Mouse (Mus musculus) lung, postnatal 14 days (tissue): ENCODE measurements around the gene Zfp652.

Source experiments
- DNase-seq: peaks from one replicate; pipeline ENCODE4 v3.0.0; 2021

The Zfp652 gene

DNA sequence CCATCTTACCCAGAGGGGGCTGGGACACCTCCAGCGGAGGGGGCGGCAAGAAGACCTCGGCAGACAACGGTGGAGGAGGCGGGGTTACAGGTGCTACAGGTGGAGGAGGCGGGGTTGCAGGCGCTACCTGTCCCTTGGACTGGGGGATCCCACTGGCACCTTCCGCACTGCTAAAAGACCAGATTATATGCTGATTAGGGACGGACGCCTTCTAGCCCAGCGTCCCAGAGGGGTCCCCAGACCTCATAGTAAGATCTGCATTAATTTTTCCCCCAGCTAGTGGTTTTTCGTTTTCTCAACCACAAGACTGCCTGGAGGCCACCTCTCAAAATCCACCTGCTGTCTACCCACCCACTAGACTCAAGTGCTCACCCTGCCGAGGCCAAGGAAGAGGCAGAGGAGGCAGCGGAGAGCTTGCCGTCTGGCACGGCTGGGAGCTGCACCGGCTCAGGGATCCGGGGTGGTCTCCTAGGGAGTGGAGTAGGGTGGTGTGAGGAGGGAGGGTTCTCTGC is 121.2 kb downstream of the Zfp652 start:
- DNase-seq, result no peak

DNA sequence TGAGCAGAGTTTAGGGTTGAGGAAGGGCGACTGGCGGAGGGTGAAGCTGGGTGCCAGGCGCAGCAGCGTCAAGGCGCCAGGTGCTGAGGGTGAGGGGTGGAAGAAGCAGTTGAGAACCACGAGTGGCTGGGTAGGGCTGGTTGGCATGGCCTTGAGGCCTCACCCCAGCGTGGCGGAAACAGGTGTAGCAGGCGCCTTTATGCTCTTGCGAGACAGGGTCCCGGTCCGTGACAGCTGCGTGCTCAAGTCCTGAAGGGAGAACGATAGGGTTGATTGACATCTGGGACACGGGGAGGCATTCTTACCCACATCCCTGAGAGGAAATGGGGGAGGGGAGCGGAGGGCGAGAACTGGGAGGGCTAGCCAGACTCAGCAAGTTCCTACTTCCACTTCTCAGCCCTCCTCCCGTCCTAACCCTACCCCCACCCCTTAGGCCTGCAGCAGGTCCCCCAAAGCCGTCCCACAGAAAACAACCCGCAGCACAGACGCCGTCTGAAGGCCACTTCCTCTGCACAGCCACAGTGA is 121.7 kb downstream of the Zfp652 start:
- peak; percentile 68 for DNase-seq

DNA sequence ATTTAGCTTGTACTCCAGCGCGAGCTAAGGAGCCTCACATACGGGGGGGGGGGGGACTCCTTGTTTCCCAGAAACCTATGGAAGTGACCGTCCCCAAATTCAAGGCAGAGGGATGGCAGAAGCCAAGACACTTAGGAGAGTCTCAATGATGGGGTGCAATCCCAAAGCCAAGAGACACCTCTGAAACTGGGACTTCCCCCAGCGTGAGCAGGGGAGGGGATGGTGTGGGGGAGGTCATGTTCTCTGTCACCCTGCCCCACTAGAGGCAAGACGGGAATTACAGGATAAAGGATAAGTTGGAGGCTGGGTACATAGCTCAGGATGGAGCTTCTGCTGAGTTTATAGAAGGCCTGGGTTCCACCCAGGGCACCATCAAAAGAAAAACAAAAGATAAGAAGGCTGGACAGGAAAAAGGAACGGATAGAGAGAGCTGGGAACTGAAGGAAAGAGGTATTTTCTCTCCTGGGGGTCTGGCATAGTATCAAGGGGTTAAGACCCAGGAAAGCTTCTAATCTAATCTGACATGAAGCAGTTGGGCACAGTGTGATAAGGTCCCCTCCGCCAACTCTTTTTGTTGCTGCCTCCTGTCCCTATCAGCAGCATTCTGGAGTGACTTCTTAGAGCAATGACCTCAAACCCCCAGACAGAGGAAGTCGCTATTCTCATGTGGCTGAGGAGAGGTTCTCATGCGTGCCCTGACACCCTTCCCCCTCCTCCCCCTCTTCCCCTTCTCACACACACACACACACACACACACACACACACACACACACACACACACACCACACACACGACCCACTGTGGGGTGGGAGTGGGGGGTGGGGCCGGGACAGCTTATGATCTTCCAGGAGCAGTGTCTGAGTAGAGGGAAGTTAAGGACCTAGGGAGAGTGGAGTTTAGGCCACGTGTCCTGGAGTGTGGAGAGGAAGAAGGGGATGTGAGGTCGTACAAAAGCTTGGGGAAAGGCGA is 122.6 kb downstream of the Zfp652 start:
- DNase-seq, result no peak

DNA sequence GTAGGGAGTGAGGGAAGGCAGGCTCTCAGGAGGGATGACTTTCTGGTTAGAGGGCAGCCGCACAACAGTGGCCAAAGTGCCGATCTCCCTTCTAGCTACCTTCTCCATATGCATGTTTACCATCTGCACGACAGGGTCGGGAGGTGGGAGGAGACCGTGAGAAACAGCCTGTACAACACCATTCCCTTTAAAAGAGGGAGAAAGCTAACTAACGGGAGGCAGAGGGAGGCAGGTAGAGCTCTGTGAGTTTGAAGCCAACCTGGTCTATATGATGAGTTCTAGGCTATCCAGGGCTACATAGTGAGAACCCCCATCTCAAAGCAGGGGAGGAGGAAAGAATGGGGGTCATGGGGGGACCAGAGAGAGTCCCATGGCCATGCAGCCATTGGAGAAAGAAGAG is 123.4 kb downstream of the Zfp652 start:
- DNase-seq, result no peak

DNA sequence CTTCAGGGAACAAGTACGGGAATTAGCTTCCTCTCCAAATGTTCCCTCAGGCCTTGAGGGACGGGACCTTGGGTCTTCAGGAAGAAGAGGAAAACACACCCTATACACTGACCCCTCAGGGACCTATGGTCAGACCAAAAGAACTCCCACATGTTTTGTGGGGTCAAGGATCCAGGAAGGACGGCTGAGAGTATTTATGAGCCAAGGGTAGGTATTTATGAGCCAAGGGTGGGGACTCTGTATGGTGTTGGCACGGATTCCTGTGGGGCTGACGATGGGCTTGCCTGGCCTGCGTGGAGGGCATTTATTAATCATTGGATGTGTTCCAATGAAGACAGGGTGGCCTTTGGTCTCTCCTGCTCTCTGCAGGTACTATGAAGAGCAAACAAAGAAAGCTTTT is 124.0 kb downstream of the Zfp652 start:
- DNase-seq, result no peak

DNA sequence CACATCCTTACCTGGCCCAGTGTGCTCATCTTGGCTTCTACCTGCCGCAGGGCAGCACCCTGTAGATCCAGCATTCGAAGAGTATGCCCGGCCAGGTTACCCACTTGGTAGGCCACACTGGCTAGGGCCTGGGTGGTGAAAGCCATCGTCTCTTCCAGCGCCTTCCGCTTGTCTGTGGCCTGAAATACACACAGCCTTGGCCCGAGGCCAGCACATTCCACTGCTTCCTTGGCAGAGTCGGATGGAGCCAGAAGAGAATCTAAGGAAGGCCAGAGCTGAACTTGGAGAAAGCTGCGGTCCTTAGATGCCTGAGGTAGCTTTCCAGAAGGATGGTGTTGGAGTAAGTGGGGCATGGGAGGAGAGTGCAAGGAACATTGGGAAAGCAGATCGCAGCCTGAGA is 124.6 kb downstream of the Zfp652 start, which contains the start of gene Gngt2:
Gene Gngt2, plus strand, starts transcription at position 158 of the 400 bp plus-strand sequence.
- peak; percentile 94 for DNase-seq

DNA sequence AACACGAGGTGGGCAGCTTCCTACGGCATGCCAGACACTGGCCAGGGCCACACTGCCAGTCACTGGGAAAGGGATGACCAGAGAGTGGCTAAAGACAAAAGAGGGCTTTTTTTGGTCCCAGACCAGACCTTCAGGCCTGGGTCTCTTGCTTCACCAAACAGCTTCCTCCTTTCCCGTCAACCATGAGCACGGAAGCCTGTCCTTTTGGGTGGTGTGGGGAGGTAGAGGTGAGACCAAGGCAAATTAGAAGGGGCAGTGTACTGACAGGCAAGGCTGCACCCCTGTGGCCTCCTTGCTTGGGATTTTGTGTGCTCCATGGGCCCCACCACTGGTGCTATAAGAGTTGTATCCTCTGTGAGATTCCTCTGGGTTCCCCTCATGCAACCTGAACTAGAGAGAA is 126.1 kb downstream of the Zfp652 start:
- DNase-seq, result no peak

DNA sequence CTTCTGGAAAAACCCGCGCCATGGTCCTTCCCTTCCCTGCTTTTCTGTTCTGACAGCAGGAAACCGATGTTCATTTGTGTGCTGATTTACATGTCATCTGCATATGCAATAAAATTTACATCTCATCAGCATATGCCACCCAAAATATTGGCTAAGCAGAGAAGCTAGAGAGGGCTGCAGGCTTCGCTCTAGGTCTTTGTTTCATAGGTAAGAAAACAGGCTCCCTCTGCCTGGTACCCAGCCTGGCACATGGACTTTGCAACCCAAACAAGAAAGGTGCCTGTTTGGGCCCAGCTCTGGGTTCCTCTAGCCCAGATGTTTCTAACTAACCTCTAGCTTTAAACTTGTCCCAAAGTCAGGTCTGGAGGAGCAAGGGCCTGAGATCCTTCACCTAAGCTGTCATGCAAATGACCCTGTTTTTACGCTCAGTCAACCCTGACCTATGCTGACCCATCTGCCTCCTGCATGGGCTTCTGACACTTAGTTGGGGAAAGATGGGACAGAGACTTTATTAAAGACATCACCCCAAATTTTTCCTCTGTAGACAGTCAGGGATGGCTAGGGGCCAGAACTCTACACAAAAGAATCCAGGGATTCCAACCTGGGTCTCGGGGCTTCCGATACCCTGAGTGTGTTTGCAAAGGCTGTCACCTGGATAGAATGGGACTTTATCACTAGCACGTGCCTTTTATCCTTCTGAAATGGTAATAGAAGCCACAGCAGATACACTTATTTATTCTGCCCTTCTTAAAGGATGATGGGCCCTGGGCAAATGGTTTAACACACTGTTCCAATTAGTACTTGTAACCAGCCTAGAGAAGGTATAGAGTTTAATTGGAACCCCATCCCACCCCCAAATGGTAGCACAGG is 126.8 kb downstream of the Zfp652 start:
- no peak for DNase-seq

DNA sequence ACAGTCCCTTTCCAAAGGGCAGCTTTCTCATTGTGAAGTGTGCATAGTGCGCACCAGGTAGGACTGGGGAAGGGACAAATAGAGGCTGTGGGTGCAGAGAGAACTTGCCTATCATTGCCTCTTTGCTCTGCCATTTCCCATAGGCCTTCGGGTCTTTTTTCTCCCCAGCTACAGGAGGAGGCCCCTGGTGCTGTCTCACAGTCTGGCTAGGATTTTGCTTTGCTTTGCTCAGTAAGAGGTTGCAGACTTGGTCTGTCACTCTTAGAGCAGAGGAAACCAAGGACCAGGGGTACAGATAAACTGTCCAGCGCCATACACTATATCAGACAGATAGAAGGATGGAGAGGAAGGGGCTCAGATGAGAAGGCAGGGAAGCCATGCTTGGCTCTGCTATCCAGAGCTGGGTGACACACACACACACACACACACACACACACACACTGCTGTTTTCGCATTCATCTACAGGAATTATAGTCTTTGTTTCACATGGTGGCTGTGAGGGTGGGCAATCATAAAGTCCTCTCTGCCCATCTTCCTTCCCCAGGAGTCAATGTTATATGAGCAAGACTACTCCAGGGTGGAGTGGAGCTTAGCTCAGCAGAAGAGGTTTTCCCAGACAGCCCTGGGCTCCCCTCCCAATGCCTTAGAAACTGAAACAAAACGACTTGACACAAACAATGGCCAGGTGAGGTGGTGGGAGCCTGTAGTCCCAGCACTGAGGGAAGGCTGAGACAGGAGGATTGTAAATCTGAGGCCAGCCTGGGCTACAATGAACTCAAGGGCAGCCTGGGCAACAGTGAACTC is 128.4 kb downstream of the Zfp652 start:
- no peak for DNase-seq

DNA sequence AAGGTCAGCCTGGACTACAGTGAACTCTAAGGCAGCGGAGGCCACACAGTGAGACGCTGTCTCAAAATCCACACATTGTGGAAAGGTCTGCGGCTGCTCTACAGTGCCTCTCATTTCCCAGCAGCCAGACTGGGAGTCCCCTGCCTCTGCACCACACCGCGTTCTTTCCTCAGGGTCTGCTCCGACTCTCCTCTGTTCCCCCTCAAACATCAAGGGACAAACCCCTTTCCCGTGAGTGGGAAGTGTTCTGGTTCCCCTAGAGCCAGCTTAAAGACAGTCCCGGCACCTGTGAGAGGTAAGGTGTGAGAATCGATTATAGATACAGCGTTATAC is 129.0 kb downstream of the Zfp652 start:
- DNase-seq, result no peak

DNA sequence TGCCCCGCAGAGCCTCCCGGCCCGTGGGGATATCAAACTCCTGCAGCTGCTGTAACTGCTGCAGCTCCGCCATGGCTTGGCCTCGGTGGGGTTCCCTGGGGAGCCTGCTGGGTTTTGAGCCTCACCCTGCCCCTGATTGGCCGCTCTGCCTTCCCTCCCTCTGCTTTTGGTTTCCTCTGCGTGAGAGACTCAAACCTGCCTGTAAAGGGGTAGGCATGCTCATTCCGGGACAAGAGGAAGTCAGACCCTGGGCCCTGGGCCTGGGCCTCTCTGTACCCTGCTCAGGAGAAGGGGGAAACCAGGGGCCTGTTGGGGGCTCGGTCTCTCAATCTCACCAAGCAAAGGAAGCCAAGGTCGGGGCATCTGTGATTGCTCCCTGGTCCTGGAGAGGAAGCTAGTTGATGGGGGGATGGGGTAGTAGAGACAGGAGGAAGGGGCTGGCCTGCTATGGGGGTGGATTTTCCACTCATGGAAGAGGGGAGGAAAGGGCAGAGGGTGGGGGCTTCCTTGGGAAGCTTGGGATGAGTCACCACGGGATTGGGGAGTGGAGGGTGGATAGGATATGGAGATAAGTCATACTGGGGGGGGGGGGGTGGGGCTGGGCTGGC is 129.7 kb downstream of the Zfp652 start, which contains the start of gene Abi3:
Gene Abi3, minus strand, starts transcription at position 403 of the 608 bp plus-strand sequence.
- DNase-seq, result peak; percentile 52

DNA sequence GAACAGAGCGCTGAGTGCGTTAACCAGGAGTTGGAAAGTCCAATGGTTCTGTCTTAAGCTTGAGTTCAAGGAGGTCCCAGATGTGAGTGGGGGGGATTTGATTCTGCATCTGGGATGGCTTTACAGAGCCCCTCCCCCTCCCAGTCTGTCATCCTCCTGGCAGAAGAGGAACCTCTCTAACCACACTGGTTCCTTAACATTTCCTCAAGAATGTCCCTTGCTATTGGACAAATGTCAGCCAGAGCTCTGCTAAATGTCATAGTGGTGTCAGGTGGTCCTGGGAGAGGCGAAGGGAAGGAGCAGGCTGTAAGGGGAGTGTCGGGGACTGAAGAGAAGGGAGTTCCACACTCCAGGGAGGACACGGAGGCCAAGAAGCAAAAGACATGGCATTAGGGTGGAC is 130.5 kb downstream of the Zfp652 start:
- no peak for DNase-seq

DNA sequence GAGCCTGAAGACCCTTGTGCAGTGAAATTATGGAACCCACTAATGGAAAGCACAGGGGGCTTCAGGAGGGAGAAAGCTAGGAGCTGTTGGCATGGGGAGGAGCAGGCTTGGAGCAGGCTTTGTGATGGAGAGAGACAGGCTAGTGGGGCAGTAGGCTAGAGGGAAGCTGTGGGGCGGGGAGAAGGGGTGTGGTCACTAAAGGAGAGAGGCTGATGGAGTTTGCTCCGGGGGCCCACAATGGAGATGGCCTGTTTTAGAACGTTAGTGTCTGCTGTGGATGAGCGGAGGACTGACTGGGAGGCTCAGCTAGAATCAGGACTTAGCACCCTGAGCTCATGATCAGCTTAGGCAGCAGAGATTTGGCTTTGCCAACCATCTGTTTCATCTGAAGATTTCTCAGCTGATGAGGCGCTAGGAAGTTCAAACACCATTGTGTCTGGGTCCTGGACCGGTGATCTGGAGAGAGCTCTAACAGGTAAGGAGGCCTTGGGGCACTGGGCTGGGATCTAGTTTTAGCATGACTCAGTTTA is 131.0 kb downstream of the Zfp652 start:
- DNase-seq, result no peak

DNA sequence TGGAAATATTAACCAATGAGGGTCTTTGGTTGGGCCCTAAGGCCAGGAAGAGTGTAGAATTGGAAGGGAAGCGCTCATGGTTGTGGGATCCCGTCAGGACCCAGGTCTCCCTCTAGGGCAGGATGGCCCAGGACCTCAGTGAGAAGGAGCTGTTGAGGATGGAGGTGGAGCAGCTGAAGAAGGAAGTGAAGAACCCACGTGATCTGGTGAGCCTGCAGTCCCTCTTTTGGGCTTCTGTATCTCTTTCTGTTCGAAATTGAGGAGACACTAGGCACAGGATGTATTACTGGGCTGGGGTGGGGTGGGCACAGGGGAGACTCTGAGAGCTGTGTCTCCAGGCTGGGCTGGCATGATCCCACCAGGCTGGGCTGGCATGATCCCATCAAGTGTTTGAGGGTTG is 132.5 kb downstream of the Zfp652 start:
- DNase-seq, result no peak

DNA sequence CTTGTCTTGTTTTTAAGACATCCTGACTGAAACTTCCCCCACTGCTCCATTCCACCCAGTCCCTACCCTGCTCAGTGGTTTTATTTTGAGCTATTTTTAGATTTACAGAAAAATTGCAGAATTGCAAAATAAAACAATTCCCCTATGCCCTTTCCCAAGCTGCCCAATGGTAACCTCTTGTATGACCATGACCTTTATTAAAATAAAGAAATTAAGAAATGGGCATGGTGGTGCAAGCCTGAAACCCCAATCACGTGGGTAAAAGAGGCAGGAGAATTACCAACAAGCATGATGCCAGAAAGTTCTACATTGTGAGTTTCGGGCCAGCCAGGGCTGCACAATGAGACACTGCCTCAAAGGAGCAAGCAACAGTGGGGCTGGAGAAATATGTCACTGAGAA is 138.4 kb downstream of the Zfp652 start:
- no peak for DNase-seq

DNA sequence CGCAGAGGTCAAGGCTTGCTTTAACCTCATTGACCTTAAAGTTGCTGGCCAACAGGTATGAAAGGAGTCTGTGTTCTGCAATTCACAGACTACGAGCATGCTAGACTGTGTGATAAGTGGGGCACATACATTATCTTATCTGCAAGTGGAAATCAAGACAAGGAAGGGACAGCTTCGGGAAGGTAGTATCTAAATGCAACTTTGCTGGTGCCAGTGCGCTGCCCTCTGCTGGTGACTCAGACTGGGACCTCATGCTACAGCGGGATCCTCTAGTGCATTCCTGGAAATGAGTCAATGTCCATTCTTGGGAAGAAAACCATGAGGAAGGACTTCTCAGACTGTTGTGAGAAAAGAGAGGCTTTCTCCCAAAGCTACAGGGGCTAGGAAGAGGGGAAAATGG is 141.2 kb downstream of the Zfp652 start:
- DNase-seq, result peak; percentile 86

DNA sequence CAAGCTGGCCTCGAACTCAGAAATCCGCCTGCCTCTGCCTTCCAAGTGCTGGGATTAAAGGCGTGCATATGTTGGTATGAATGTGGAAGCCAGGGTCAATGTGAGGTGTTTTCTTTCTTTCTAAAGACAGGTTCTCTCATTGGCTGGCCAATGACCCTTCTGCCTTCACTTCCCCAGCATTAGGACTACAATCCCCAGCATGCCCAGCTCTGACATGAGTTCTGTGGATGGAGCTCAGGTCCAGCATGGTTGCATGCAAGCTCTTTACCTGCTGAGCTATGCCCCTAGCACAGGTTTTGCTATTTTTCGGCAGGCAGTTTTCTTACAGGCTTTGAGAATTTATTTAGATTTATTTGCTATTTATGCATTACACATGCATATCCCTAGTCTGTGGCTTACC is 144.8 kb downstream of the Zfp652 start:
- DNase-seq, result no peak

DNA sequence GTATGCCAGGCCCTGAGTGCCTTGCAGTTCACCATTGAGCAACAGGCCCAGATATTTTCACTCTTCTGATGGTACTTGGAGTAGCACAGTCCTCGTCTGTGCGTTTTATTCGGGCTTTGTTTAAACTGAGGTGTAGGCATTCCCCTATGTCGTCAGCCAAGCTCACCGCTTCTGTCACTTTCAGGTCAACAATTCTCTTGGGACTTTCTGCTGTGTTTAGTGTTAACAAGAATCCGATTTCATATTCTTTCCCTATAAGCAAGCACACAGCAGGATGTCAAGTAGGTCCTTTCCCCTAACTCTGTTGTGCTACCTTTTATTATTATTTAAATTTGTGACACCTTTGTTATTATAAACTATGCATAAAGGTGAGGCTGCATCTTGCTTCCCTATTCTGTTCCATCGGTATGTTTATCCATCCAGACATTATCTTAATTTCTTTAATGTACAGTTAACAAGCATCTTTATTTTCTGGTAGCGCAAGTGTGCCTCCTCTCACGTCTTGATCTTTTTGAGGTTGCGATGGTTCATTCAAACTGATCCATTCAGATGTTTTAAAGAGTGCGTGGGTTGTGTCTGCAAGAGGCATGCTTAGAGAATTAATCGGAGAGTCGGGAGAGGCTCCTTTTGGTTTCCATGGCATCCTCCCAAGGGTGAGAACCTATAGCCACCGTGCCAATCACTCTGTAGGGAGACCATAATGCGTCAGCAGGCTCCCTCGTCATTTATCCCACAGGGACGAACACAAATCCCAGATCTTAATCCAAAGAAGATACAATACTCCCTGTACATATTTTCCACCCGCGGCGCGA is 145.4 kb downstream of the Zfp652 start:
- no peak for DNase-seq

DNA sequence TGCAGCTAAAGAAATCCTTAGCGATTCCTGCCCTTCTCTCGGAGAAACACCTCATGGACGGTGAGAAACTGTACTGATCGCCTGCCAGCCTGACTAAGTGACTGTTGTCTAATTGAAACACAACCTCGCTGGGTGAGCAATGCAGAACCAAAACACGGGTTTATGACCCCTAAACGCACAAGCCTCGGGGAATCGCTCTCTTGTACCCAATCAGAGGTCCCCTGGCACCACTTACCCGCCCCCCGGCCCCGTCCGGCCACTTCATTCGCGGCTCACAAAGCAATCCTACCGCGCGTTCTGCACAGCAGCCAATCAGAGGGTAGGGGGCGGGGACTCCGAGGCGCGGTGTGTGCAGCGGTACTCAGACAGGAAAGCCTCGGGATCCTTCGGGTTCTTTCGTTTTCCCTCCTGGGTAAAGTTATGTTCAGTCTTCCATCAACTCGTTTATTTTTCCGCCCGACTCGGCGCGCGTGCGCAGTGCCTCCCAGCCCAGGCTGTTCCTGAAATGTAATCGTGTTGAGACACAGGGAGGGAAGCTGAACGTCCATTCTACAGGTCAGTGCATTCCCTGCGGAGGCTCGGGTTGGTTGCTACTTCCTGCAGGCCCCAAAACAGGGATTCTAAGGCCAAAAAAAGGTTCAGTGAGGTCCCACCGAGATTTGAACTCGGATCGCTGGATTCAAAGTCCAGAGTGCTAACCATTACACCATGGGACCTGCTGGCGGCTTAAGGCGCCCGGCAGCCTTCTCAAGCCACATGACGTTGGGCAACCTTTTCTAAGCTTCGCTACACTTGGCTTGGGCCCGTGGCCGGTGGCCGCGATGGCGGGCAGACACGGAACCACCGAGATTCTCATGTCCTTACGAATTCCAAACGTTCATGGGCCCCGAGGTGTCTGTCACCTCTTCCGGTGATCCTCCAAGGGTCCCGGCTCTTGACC is 146.3 kb downstream of the Zfp652 start:
- peak; percentile 98 for DNase-seq

DNA sequence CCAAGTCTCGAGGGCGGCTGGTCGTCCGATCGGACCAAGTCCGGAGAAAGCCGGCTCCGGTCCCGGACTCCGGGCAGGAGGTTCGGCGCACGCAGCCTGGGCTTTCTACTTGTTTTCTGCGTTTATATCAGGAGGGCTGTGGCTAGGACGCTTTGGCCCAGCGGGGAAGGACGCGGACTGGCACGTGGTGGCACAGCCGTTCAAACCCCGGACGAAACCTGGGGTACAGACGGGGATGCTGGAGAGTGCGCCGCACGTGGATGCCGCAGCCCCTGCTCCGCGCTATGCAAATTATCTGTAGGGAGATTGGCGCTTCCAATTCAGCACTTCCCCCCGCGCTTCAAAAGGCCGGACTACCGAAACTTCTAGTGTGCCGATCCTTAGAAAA is 147.0 kb downstream of the Zfp652 start:
- peak; percentile 60 for DNase-seq
